ENCODE assay signal across 1 mouse cellular context in genomic region chr10:117145546-117146265, GRCm38 (mm10).
TF ChIP-seq lines count a peak whose summit lies in the region.

No protein-coding gene starts in this region.

TF ChIP-seq in MEL, 35 proteins besides CTCF, POLR2A, EP300 and RAD21 (continued from another document):
- TF ChIP-seq MAZ (IDR thresholded peaks at IDR 0.05; ENCODE audit: low read depth, low read length) (no peak), MYC (IDR thresholded peaks at IDR 0.05; ENCODE audit: low read depth, low read length) (0 out of 2 replicates have a peak, but pooled peaks have one; percentile 58), SMC3 (IDR thresholded peaks at IDR 0.05; ENCODE audit: low read depth, low read length) (no peak), NELFE (IDR thresholded peaks at IDR 0.05; ENCODE audit: low read depth, low read length) (no peak)
TF ChIP-seq in MEL: peak in this region for 9.
